Mouse (Mus musculus) neural tube, embryonic 13.5 days (tissue): ENCODE data around the gene Ppp1r12c. TPM values are rescaled to one million over a fixed set of nuclear protein-coding genes. Genes with fewer than 3 reads are reported as not detected.
A peak's percentile ranks its signal among the peaks of the same experiment; 100 is the strongest.

Experiments
- ATAC-seq: fragments of 200-750 bp; cut with Nextera tagmentation; 2 replicates; pipeline ENCODE4 v1.8.0; 2017; ENCODE audit warnings: low read depth, mild to moderate bottlenecking, moderate TSS enrichment, moderate library complexity
- H3K27ac ChIP-seq: fragments of 300-500 bp; sonication (generic); replicated peaks from 2 replicates; pipeline ENCODE4 v1.5.1; 2015; ENCODE audit warnings: moderate library complexity, mild to moderate bottlenecking, inconsistent platforms
- H3K27me3 ChIP-seq: fragments of 300-500 bp; sonication (generic); 2 replicates; pipeline ENCODE4 v1.6.1; 2015; ENCODE audit warnings: mild to moderate bottlenecking, inconsistent platforms
- H3K36me3 ChIP-seq: fragments of 300-500 bp; sonication (generic); 2 replicates; pipeline ENCODE4 v1.6.1; 2015; ENCODE audit warnings: mild to moderate bottlenecking, inconsistent platforms
- H3K4me1 ChIP-seq: fragments of 300-500 bp; sonication (generic); replicated peaks from 2 replicates; pipeline ENCODE4 v1.6.1; 2015; ENCODE audit warnings: inconsistent platforms
- H3K4me2 ChIP-seq: fragments of 300-500 bp; sonication (generic); 2 replicates; pipeline ENCODE4 v1.6.1; 2015; ENCODE audit warnings: inconsistent platforms, mild to moderate bottlenecking, moderate library complexity
- H3K4me3 ChIP-seq: fragments of 300-500 bp; sonication (generic); 2 replicates; pipeline ENCODE4 v1.5.1; 2015; ENCODE audit warnings: mild to moderate bottlenecking, inconsistent platforms
- H3K9ac ChIP-seq: fragments of 300-500 bp; sonication (generic); 2 replicates; pipeline ENCODE4 v1.6.1; 2015; ENCODE audit warnings: moderate library complexity, mild to moderate bottlenecking, inconsistent platforms
- H3K9me3 ChIP-seq: fragments of 300-500 bp; sonication (generic); 2 replicates; pipeline ENCODE4 v1.6.1; 2016; ENCODE audit warnings: inconsistent platforms
- WGBS: fragments of 180-500 bp; shearing (Covaris S2); methylation state at CpG from one replicate; pipeline ENCODE4 v1.1.7; 2015; 5-methylcytosine and 5-hydroxymethylcytosine counted together
- microRNA-seq: library from miRNA; unstranded; fragments of <30 nt; microRNA quantifications from one replicate; pipeline ENCODE4, GENCODE M21; 2016
- polyA plus RNA-seq: library from polyadenylated mRNA; unstranded; fragments of >200 nt; fragmentation: Nextera tagmentation; extraction: Ambion mirVana; gene quantifications from 2 replicates; pipeline ENCODE4 v1.2.1, GENCODE M21; 2015

Ppp1r12c gene
- polyA plus RNA-seq, 1 experiment from 2014 or later: 48.4 TPM

DNA sequence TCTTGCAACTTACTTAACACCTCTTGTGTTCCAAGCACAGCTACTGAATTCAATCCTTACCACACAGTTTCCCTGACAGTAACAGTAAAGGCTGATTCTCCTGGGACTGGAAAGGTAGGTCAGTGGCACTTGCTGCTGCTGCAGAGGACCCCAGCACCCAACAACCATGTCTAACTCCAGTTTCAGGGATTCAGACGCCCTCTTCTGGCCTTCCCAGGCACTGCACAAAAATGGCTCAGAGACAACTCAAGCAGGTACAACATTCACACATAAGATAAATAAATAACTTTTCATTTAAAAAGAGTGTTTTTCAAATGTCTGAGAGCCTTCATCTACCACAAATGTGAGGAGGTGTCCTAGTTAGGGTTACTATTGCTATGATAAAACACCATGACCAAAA, 54.3 kb downstream of the Ppp1r12c start:
- 4% methylated on average over 1 of the region's 1 CpGs for WGBS
- ATAC-seq: no peak
- Histone ChIP-seq H3K4me2 (no peak overlapping the region), H3K4me1 (peaks cover 12% of the 10 kb centered on the region), H3K36me3 (peaks cover 21% of the 10 kb centered on the region), H3K27me3 (no peaks in the 10 kb centered on the region), H3K27ac (no peak overlapping the region), H3K9ac (no peak overlapping the region), H3K9me3 (no peaks in the 10 kb centered on the region), H3K4me3 (no peak overlapping the region)

DNA sequence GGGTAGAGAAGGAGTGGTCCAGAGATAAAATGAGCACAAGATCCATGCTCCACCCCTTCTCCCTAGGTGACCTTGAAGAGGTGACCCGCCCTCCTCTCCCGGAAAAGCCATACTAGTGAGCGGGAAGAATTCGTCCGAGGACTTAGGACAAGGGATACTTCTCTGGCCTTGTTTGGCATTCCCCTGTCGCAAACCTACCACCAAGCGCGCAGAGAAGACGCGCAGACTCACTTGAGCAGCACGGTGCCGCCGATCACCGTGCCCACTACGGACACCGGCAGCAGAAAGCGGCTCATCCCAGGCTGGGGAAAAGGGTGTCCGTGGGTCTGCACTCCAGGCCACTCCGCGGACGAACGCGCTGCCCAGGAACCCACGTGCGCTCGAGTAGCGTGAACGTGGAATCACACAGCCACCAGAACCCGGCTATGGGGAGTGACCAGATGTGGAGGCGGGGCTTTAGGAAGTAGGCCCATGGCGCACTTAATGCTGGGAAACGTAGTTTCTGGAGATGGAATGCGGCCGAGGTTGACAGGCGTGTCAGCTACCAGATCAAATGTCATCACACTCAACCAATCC, 56.2 kb downstream of the Ppp1r12c start, which contains the start of gene Rdh13:
Rdh13 (minus strand) TSS at position 434 of the 576 bp plus-strand sequence.
- ATAC-seq: peak; percentile 95
- Histone ChIP-seq H3K27me3 (no peaks in the 10 kb centered on the region), H3K9ac (peak within 1 kb of the TSS; percentile 82), H3K4me2 (peak within 1 kb of the TSS; percentile 76), H3K4me1 (peaks cover 12% of the 10 kb centered on the region), H3K9me3 (no peaks in the 10 kb centered on the region), H3K4me3 (peak within 1 kb of the TSS; percentile 82), H3K36me3 (peaks cover 40% of the 10 kb centered on the region), H3K27ac (peak within 1 kb of the TSS; percentile 83)
- under 1% methylated on average over 35 of the region's 35 CpGs for WGBS

DNA sequence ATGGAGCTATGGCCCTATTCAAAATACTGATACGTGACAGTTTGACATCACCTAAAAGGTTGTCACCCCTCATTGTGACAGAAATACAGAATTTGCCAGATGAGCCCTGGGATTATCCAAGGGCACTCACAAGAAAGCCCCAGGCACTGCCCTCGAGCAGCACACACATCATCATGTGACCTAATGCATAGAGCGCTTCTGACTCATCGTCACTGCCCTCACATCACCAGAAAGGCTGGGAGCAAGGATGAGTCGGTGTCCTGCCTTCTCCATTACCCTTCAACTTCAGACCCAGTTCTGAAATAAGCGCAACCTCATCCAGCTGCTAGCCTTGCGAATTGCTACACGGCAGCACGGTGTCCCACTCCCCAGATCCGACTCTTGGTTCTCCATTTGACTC, 60.9 kb downstream of the Ppp1r12c start:
- peaks cover 81% of the 10 kb centered on the region for H3K36me3 ChIP-seq
- H3K27me3 ChIP-seq: no peaks in the 10 kb centered on the region
- no peak overlapping the region for H3K4me2 ChIP-seq
- H3K9me3 ChIP-seq: no peaks in the 10 kb centered on the region
- no peak overlapping the region for H3K9ac ChIP-seq
- H3K4me1 ChIP-seq: peaks cover 12% of the 10 kb centered on the region
- WGBS: 90% methylated on average over 10 of the region's 10 CpGs
- no peak overlapping the region for H3K27ac ChIP-seq
- H3K4me3 ChIP-seq: no peak overlapping the region
- ATAC-seq: no peak

DNA sequence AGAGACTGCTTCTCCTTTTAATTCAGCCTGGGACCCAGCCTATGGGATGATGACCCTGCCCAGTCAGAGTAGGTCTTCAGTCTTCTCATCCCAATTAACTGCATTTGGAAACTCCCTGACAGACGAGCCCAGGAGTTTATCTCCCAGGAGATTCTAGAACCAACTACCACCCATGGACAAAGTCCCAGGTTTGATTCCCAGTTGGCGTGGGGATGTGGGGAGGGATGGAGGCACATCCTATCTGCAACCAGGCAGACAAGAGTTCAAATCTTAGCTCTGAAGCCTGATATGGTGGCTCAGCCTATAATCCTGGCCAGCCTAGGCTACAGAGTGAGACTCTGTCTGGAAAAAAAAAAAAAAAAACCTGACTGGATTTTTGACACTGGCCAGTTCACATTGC, 63.8 kb downstream of the Ppp1r12c start:
- no peak for ATAC-seq
- H3K4me1 ChIP-seq: no peaks in the 10 kb centered on the region
- H3K4me3 ChIP-seq: no peak overlapping the region
- H3K9me3 ChIP-seq: no peaks in the 10 kb centered on the region
- WGBS: 80% methylated on average over 2 of the region's 2 CpGs
- no peak overlapping the region for H3K27ac ChIP-seq
- H3K4me2 ChIP-seq: no peak overlapping the region
- peaks cover 94% of the 10 kb centered on the region for H3K36me3 ChIP-seq
- no peak overlapping the region for H3K9ac ChIP-seq
- no peaks in the 10 kb centered on the region for H3K27me3 ChIP-seq

DNA sequence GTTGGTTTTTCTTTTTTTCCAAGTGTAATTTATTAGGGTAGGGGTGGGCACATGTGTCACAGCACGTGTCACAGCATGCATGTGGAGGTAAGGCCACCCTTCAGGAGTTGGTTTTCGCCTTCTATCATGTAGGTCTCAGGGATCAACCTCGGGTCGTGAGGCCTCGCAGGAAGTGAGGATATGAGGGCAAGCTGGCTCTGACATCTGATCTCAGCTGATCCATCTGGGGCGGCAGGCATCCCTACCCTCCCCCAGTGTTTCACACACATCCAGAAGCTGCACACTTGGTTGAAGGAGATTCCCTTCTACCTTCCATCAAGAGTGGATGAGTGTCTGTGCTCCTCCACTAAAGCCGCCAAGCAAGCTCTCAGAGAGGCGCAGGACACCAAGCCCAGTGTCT, 69.5 kb downstream of the Ppp1r12c start:
- Histone ChIP-seq H3K27me3 (no peaks in the 10 kb centered on the region), H3K4me3 (no peak overlapping the region), H3K4me2 (no peak overlapping the region), H3K36me3 (peaks cover 95% of the 10 kb centered on the region), H3K4me1 (no peaks in the 10 kb centered on the region), H3K9me3 (no peaks in the 10 kb centered on the region), H3K9ac (no peak overlapping the region), H3K27ac (no peak overlapping the region)
- WGBS: 94% methylated on average over 8 of the region's 8 CpGs
- ATAC-seq: no peak

DNA sequence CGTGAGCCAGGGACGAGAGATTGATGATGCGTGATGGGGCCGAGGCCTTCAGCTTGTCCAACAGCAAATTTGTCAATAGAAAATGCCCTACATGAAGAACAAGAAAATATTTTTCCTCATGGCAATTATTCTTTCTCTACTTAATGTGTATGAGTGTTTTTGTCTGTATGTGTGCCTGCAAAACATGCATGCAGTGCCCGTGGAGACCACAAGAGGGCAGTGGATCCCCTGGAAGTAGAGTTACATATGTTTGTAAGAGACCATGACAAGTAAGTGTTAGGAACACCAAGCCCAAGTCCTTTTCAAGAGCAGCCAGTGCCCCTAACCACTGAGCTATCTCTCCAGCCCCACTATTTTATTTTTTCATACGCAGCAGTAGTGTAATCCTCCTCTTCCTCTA, 69.9 kb downstream of the Ppp1r12c start:
- Histone ChIP-seq H3K9ac (no peak overlapping the region), H3K36me3 (peaks cover 95% of the 10 kb centered on the region), H3K4me1 (no peaks in the 10 kb centered on the region), H3K27me3 (no peaks in the 10 kb centered on the region), H3K4me2 (no peak overlapping the region), H3K9me3 (no peaks in the 10 kb centered on the region), H3K4me3 (no peak overlapping the region), H3K27ac (no peak overlapping the region)
- WGBS: 81% methylated on average over 6 of the region's 6 CpGs
- no peak for ATAC-seq

Small RNAs within 50 kb of the gene (microRNA-seq; reads per million reads assigned to microRNA genes)
- not detected for gene Gm24605

Other genes starting within 250 kb of the Ppp1r12c start
- gene Ncr1, start 164.0 kb downstream of the Ppp1r12c start, polyA plus RNA-seq: not detected in 2 replicates
- 0.07 TPM in 2 replicates for gene Gp6, start 103.9 kb downstream of the Ppp1r12c start, polyA plus RNA-seq
- gene Rdh13, start 56.0 kb downstream of the Ppp1r12c start, polyA plus RNA-seq: 35.9 and 38.6 TPM in 2 replicates
- 12.1 and 12.9 TPM in 2 replicates for gene Eps8l1, start 41.0 kb downstream of the Ppp1r12c start, polyA plus RNA-seq
- gene Tnnt1, start 14.7 kb upstream of the Ppp1r12c start, polyA plus RNA-seq: 12.7 and 42.9 TPM in 2 replicates
- 1.8 and 3.6 TPM in 2 replicates for gene Tnni3, start 22.5 kb upstream of the Ppp1r12c start, polyA plus RNA-seq
- 1.1 and 1.2 TPM in 2 replicates for gene Dnaaf3, start 30.8 kb upstream of the Ppp1r12c start, polyA plus RNA-seq
- gene Syt5, start 45.9 kb upstream of the Ppp1r12c start, polyA plus RNA-seq: 53.6 and 60.5 TPM in 2 replicates
- 0.26 and 0.31 TPM in 2 replicates for gene Ptprh, start 102.4 kb upstream of the Ppp1r12c start, polyA plus RNA-seq
- gene Tmem86b, start 129.7 kb upstream of the Ppp1r12c start, polyA plus RNA-seq: 2.4 and 3.5 TPM in 2 replicates
- gene Ppp6r1, start 157.3 kb upstream of the Ppp1r12c start, polyA plus RNA-seq: 10.3 TPM in 2 replicates
- 121 and 136 TPM in 2 replicates for gene Hspbp1, start 183.4 kb upstream of the Ppp1r12c start, polyA plus RNA-seq
- 5.9 and 6.2 TPM in 2 replicates for gene Brsk1, start 188.9 kb upstream of the Ppp1r12c start, polyA plus RNA-seq
- gene Tmem150b, start 223.6 kb upstream of the Ppp1r12c start, polyA plus RNA-seq: 0.32 TPM in 1 of 2 replicates, not detected in the other
- 84.0 and 84.7 TPM in 2 replicates for gene Kmt5c, start 238.4 kb upstream of the Ppp1r12c start, polyA plus RNA-seq